Mouse (Mus musculus): ENCODE measurements around the gene Dcaf11. TPM values are rescaled to one million over a fixed set of nuclear protein-coding genes. Genes with fewer than 3 reads are reported as not detected.

Dcaf11 gene
- polyA plus RNA-seq, 1 experiment, result 54.5 TPM

DNA sequence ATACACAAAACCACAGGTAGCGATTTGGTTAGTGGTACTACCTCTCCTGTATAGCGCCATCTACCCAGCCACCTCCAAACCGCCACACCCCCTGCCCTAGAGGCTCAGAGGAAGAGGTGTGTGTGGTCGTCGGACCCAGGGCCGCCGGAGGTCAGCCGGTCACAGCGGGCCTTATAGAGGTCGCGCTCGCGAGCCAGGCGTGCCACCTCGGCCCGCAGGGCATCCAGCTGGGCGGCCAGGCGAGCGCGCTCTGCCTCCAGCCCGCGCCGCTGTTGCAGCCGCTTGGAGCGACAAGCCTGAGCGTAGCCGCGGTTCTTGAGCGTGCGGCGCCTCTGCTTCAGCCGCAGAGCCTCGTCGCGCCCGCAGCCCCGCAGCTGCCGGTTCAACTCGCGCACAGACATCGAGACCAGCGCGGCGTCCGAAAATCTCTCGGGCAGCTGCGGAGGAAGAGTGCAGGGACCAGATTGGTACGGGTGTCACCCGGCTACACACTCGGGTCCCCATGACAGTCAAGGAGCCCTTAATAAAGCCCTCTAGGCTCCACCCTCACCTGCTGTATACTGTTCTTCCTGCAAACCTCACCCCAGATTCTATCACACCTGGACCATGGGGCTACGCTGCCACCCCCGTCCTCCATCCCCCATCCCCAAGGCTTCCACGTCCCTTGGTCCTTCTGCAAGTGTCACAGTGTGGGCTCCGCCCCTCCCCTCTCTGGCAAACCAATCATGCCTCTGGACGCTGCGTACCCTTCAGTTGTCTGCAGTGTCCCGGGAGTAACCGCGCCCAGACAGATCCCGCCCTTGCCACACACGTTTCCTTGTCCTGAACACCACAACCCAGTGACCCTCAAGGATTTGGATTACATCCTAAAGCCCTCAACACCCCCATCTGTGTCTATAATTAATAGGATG lies 39.1 kb upstream of the Dcaf11 start:
- no peaks in the 10 kb centered on the region for H3K27me3 ChIP-seq (ENCODE audit: control insufficient read depth, insufficient read depth, low read length)
- H3K27ac ChIP-seq (ENCODE audit: control insufficient read depth, insufficient read depth, low read depth, low read length), result no peak overlapping the region
- H3K4me3 ChIP-seq (ENCODE audit: control insufficient read depth, low read depth, low read length), result peak overlapping the region; percentile 12
- TF ChIP-seq POLR2A (IDR thresholded peaks at IDR 0.05; ENCODE audit: control insufficient read depth, low read depth, low read length), result no peak
- no peaks in the 10 kb centered on the region for H3K36me3 ChIP-seq (ENCODE audit: control insufficient read depth, insufficient read depth, low read length)
- peaks cover 9% of the 10 kb centered on the region for H3K4me1 ChIP-seq (ENCODE audit: control insufficient read depth, insufficient read depth, low read length)

GRCm38 (mm10) chr14:55524062-55524461 lies 35.7 kb upstream of the Dcaf11 start:
- no peaks in the 10 kb centered on the region for H3K27me3 ChIP-seq (ENCODE audit: control insufficient read depth, insufficient read depth, low read length)
- peaks cover 9% of the 10 kb centered on the region for H3K4me1 ChIP-seq (ENCODE audit: control insufficient read depth, insufficient read depth, low read length)
- no peaks in the 10 kb centered on the region for H3K36me3 ChIP-seq (ENCODE audit: control insufficient read depth, insufficient read depth, low read length)
- H3K27ac ChIP-seq (ENCODE audit: control insufficient read depth, insufficient read depth, low read depth, low read length), result no peak overlapping the region
- H3K4me3 ChIP-seq (ENCODE audit: control insufficient read depth, low read depth, low read length), result no peak overlapping the region
- TF ChIP-seq CTCF (IDR thresholded peaks at IDR 0.05; ENCODE audit: control insufficient read depth, insufficient read depth, insufficient replicate concordance, low read depth, low read length) (no peak), POLR2A (IDR thresholded peaks at IDR 0.05; ENCODE audit: control insufficient read depth, low read depth, low read length) (no peak)

DNA sequence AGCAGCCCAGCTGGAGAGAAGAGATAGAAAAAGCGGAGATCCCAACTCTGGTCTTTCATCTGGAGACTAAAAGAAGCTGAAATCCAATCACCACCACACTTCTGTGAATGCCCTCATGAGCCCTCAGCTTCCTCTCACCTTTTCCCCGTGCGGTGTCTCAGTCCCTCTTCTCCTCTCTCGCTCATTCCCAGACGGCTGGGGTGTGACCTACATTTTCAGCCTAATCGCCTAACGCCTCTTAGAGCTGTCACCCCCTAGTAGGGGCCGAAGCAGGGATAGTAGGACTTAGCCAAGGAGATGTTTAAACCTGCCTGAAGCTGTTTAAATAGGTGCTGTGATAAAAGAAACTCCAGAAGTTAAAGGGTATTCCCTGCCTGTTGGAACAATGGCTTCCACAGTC lies 35.0 kb upstream of the Dcaf11 start, which contains the start of gene Nrl:
Gene Nrl (minus strand): TSS at position 197 of the 400 bp plus-strand sequence.
- Histone ChIP-seq H3K4me1 (ENCODE audit: control insufficient read depth, insufficient read depth, low read length) (peaks cover 9% of the 10 kb centered on the region), H3K27me3 (ENCODE audit: control insufficient read depth, insufficient read depth, low read length) (no peaks in the 10 kb centered on the region)
- TF ChIP-seq POLR2A (IDR thresholded peaks at IDR 0.05; ENCODE audit: control insufficient read depth, low read depth, low read length) (no peak), CTCF (IDR thresholded peaks at IDR 0.05; ENCODE audit: control insufficient read depth, insufficient read depth, insufficient replicate concordance, low read depth, low read length) (no peak)

DNA sequence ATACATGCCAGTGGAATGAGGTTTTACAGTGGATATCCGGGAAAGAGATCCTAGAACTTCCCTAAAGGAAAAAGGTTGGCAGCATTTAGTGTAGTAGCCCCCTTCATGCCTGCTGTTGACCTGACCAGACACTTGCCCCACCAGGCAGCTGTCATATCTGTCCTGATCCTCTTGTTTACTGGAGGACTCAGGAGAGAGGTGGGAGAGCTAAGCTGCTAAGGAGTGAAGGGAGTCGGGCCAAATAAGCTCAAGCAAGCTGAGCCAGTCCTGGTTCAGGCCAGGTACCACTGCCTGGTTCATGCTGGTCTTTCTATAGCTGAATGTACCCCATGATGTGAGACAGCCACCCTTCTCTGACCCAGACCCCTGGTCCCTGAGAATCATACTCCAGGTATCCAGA lies 33.1 kb upstream of the Dcaf11 start:
- no peak for TF ChIP-seq POLR2A (IDR thresholded peaks at IDR 0.05; ENCODE audit: control insufficient read depth, low read depth, low read length)
- no peak for TF ChIP-seq CTCF (IDR thresholded peaks at IDR 0.05; ENCODE audit: control insufficient read depth, insufficient read depth, insufficient replicate concordance, low read depth, low read length)
- Histone ChIP-seq H3K36me3 (ENCODE audit: control insufficient read depth, insufficient read depth, low read length) (no peaks in the 10 kb centered on the region), H3K27me3 (ENCODE audit: control insufficient read depth, insufficient read depth, low read length) (no peaks in the 10 kb centered on the region), H3K4me3 (ENCODE audit: control insufficient read depth, low read depth, low read length) (no peak overlapping the region), H3K4me1 (ENCODE audit: control insufficient read depth, insufficient read depth, low read length) (no peaks in the 10 kb centered on the region), H3K27ac (ENCODE audit: control insufficient read depth, insufficient read depth, low read depth, low read length) (no peak overlapping the region)

More for the DNA sequence above, 35.0 kb upstream of the Dcaf11 start, which contains the start of gene Nrl:
- Histone ChIP-seq H3K4me3 (ENCODE audit: control insufficient read depth, low read depth, low read length) (no peak within 1 kb of the TSS), H3K27ac (ENCODE audit: control insufficient read depth, insufficient read depth, low read depth, low read length) (no peak within 1 kb of the TSS), H3K36me3 (ENCODE audit: control insufficient read depth, insufficient read depth, low read length) (no peaks in the 10 kb centered on the region)

GRCm38 (mm10) chr14:55527940-55528339 lies 31.9 kb upstream of the Dcaf11 start:
- TF ChIP-seq CTCF (IDR thresholded peaks at IDR 0.05; ENCODE audit: control insufficient read depth, insufficient read depth, insufficient replicate concordance, low read depth, low read length), result no peak
- no peak for TF ChIP-seq POLR2A (IDR thresholded peaks at IDR 0.05; ENCODE audit: control insufficient read depth, low read depth, low read length)
- Histone ChIP-seq H3K4me3 (ENCODE audit: control insufficient read depth, low read depth, low read length) (no peak overlapping the region), H3K36me3 (ENCODE audit: control insufficient read depth, insufficient read depth, low read length) (no peaks in the 10 kb centered on the region), H3K4me1 (ENCODE audit: control insufficient read depth, insufficient read depth, low read length) (no peaks in the 10 kb centered on the region), H3K27me3 (ENCODE audit: control insufficient read depth, insufficient read depth, low read length) (no peaks in the 10 kb centered on the region), H3K27ac (ENCODE audit: control insufficient read depth, insufficient read depth, low read depth, low read length) (no peak overlapping the region)

- H3K4me1 ChIP-seq (ENCODE audit: control insufficient read depth, insufficient read depth, low read length), result peaks cover 4% of the 10 kb centered on the region
- no peak for TF ChIP-seq POLR2A (IDR thresholded peaks at IDR 0.05; ENCODE audit: control insufficient read depth, low read depth, low read length)
- peak; percentile 53; the same call in 1 of the 2 replicates for TF ChIP-seq CTCF (IDR thresholded peaks at IDR 0.05; ENCODE audit: control insufficient read depth, insufficient read depth, insufficient replicate concordance, low read depth, low read length)
- no peaks in the 10 kb centered on the region for H3K36me3 ChIP-seq (ENCODE audit: control insufficient read depth, insufficient read depth, low read length)
- no peak overlapping the region for H3K27ac ChIP-seq (ENCODE audit: control insufficient read depth, insufficient read depth, low read depth, low read length)
- no peaks in the 10 kb centered on the region for H3K27me3 ChIP-seq (ENCODE audit: control insufficient read depth, insufficient read depth, low read length)
- H3K4me3 ChIP-seq (ENCODE audit: control insufficient read depth, low read depth, low read length), result no peak overlapping the region
These were observed 23.6 kb upstream of the Dcaf11 start for GRCm38 (mm10) chr14:55536116-55536745.

DNA sequence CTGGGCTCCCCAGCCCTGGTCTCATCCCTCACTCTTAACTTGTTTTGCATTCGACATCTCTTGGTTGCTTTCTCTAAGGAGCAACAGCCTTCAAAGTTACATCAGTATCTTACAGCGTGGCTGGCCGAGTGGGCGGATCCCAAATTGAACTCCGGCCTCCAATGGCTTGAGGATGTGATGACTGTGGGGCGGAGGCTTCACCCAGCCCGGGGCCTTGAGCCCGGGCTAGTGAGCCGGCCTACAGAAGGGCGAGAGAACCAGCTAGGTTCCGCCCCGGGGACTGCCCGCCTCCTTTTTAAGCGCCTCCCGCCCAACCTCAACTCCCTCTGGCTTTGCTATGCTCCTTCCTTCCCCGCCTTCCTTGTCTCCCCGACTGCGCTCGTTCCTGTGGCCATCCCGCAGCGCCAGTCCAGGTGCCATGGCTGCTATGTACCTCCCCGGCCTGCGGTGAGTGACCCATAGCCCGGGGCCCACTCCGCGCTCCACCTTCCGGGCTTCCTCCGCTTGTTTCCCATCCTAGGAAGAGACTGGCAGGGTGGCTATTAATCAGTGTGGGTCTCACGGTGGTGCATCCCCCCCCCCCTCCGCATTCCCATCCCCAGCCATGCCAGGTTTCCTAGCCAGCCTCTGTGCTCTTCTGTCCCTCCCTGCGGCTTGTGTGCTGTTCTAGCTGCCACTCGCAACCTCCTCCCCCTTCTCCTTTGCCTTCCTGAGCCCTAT lies 19.6 kb upstream of the Dcaf11 start, which contains the start of gene Pck2:
Gene Pck2 (plus strand): TSS at position 200 of the 720 bp plus-strand sequence.
- TF ChIP-seq CTCF (IDR thresholded peaks at IDR 0.05; ENCODE audit: control insufficient read depth, insufficient read depth, insufficient replicate concordance, low read depth, low read length) (no peak), POLR2A (IDR thresholded peaks at IDR 0.05; ENCODE audit: control insufficient read depth, low read depth, low read length) (no peak)
- no peak within 1 kb of the TSS for H3K27ac ChIP-seq (ENCODE audit: control insufficient read depth, insufficient read depth, low read depth, low read length)
- no peaks in the 10 kb centered on the region for H3K36me3 ChIP-seq (ENCODE audit: control insufficient read depth, insufficient read depth, low read length)
- H3K4me1 ChIP-seq (ENCODE audit: control insufficient read depth, insufficient read depth, low read length), result peaks cover 4% of the 10 kb centered on the region
- no peaks in the 10 kb centered on the region for H3K27me3 ChIP-seq (ENCODE audit: control insufficient read depth, insufficient read depth, low read length)
- H3K4me3 ChIP-seq (ENCODE audit: control insufficient read depth, low read depth, low read length), result peak within 1 kb of the TSS; percentile 66

Data from testis, adult 2 months (tissue).